ENCODE assay signal across 28 mouse cellular contexts in genomic region chr3:57521876-57522275, GRCm38 (mm10).
"Had no signal": no experiment of that assay in that cellular context is flagged by ENCODE, and none has a peak within 500 bp of the region (broad histone marks: within the 10 kb centered on the region; RNA-seq: fewer than 3 reads in every experiment).

No protein-coding gene starts in this region.

- H3K4me1 ChIP-seq: heart, embryonic 15.5 days; hindbrain, embryonic 10.5 days; hindbrain, embryonic 12.5 days; intestine, embryonic 15.5 days; kidney, embryonic 15.5 days; limb, embryonic 10.5 days; limb, embryonic 12.5 days; liver, embryonic 13.5 days; liver, embryonic 15.5 days had no signal

- H3K27me3 ChIP-seq: heart, embryonic 13.5 days; heart, embryonic 15.5 days; hindbrain, embryonic 12.5 days; intestine, embryonic 15.5 days; kidney, embryonic 15.5 days; limb, embryonic 12.5 days; liver, embryonic 13.5 days; liver, embryonic 15.5 days had no signal

- DNase-seq: gastrocnemius, adult 2 months; gastrocnemius, postnatal 10 days; gastrocnemius, postnatal 25 days; heart, adult 2 months; heart, postnatal 4 days; kidney, adult 18-20 months; kidney, postnatal 14 days; kidney, postnatal 4 days; liver; liver, embryonic 13.5 days; liver, postnatal 0 days had no signal

- H3K9me3 ChIP-seq: hindbrain, embryonic 12.5 days; intestine, embryonic 15.5 days; limb, embryonic 10.5 days; liver, embryonic 13.5 days; liver, embryonic 15.5 days had no signal

- H3K36me3 ChIP-seq: hindbrain, embryonic 12.5 days; intestine, embryonic 15.5 days; limb, embryonic 10.5 days; limb, embryonic 12.5 days; liver, embryonic 13.5 days; liver, embryonic 15.5 days had no signal

- H3K9ac ChIP-seq: heart, embryonic 13.5 days; heart, embryonic 15.5 days; hindbrain, embryonic 12.5 days; hindbrain, embryonic 14.5 days; intestine, embryonic 15.5 days; kidney, embryonic 15.5 days; limb, embryonic 12.5 days; liver, embryonic 13.5 days; liver, embryonic 15.5 days; liver, postnatal 0 days had no signal

- H3K4me2 ChIP-seq: heart, embryonic 11.5 days; heart, embryonic 13.5 days; heart, embryonic 15.5 days; hindbrain, embryonic 12.5 days; hindbrain, embryonic 14.5 days; intestine, embryonic 15.5 days; kidney, embryonic 15.5 days; limb, embryonic 12.5 days; liver, embryonic 11.5 days; liver, embryonic 13.5 days; liver, embryonic 15.5 days had no signal

- H3K27ac ChIP-seq: gastrocnemius, adult 2 months; heart, embryonic 13.5 days; hindbrain, embryonic 10.5 days; hindbrain, embryonic 12.5 days; hindbrain, embryonic 14.5 days; intestine, embryonic 15.5 days; kidney, embryonic 15.5 days; layer of hippocampus, adult 2 months; left cerebral cortex, adult 2 months; limb, embryonic 10.5 days; limb, embryonic 12.5 days; liver, embryonic 13.5 days; liver, embryonic 15.5 days had no signal

- H3K4me3 ChIP-seq: gastrocnemius, adult 2 months; heart, adult 2 months; heart, embryonic 13.5 days; heart, embryonic 15.5 days; hindbrain, embryonic 10.5 days; hindbrain, embryonic 12.5 days; intestine, embryonic 15.5 days; kidney, embryonic 15.5 days; layer of hippocampus, adult 2 months; left cerebral cortex, adult 2 months; limb, embryonic 10.5 days; limb, embryonic 12.5 days; liver, embryonic 13.5 days; liver, embryonic 15.5 days had no signal

- ATAC-seq: hindbrain, embryonic 16.5 days; inflammation-experienced regulatory T-cells, adult 6 months; intestine, embryonic 15.5 days; intestine, postnatal 0 days; liver, postnatal 0 days had no signal
